Mouse (Mus musculus): Measurements from ENCODE around the gene Pax9.

Pax9 gene

DNA sequence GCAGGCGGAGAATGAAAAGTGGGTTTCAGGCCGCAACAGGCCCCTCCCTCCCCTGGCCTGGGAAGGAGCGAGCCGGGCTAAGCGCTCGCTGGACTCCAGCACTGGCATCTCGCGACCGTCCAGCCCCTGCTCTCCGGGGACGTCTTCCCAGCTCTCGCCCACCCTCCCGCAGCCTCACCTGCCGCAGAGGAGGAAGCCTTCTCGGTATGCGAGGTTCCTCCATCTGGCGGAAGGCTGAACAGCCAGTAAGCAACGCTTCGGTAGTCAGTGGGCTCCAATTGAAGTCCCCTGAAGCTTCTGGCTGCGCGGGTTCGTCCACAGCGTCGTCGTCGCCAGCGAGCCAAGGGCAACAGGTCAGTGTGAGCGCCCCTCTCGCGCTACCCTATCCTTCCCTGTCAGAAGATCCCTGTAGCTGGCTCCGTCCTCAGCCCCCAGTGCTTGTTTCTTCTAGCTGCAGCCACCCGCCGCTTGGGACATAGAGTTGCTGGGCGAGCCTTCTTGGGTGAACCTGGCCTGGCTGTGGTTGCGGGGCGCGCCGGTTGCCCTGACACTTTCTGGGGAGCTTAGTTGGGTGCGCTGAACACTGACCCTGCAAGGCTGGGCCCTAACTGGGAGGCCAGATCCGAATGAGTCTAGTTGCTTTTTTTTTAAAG is at the start of gene Pax9:
TSS of gene Pax9 (plus strand) at position 341 of the 653 bp plus-strand sequence.
- DNase-seq (ENCODE audit: low spot score), result peak; percentile 69

DNA sequence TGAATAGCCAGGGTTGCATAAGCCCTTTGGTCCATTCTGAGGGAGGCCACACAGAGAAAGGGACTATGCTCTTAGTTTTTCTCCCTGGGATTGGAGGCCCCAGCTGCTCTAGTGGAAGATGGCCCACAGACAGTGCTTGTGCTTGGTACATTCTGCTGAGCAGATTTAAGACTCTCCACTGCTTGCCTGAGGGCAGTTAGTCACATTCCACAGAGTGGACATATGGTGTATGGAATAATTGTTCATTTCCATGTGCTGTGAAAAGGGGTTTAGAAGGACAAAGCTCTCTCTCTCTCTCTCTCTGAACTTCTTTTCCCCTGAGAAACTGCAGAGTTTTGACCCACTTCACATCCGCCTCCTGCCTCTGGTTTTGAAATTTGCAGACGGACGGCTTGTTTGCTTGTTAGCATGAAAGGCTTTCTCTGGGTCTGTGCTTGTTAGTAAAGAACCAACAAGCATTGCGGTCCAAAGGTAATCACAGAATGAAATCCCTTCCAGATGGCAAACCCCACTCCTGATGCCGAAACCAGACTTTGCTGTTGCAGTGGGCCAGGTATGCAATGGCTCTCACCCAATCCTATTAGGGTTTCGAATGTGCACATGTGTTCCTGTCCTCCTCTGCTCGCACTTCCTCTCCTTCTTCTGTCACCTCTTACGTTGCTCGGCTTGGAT is 22.0 kb upstream of the Pax9 start:
- DNase-seq (ENCODE audit: low spot score), result peak; percentile 38

DNA sequence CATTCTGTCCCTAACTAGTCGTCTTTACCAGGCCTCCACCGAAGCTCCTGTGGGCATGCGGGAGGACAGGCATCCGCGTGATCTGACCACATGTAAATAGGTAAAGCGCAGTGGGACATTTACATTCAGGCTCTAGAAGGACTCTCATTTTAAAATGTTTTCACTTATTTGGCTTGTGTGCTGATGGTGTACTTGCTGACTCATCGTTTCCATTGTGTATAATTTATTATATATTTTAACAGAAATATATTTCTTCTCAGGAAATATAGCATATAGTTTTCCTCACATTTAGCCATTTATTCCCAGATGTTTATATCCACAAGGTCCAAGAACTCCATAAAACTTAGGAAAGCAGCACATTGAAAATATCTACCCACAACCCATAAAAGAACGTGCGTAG is 20.8 kb upstream of the Pax9 start:
- no peak for DNase-seq (ENCODE audit: low spot score)

DNA sequence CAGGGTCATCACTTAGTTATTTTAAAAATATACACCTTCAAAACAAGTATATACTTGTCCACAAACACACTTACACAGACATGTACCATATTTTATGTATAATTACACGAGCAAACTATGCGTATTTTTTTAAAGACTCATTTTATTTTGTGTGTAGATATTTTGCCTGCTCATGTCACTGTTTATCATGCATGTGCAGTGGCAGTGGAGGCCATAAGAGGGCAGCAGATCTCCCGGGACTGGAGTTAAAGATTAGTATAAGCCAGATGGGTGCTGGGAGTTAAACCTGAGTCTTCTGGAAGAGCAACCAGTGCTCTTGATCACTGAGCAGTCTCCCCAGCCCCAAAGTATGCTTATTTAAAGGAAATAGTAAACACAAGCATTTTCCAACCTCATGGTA is 16.8 kb upstream of the Pax9 start:
- DNase-seq (ENCODE audit: low spot score), result peak; percentile 41

DNA sequence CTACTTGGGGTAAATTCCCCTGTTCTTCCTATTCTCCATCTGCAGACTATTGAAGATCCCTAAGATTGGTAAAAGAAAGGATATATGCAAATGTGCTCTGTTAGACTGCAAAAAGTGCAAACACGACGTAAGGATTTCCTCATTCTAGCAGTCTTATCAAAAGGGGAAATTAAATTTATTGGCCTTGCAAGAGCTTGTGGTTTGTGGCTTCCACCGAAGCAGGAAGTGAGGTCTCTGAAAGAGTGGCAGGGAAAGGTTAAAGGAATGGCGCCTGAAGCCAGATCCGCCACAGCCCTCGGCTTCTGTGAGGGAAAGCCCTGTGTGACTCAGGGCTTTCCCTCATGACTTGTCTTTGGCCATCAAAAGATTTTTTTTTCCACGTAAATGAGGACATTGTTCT is 13.9 kb upstream of the Pax9 start:
- no peak for DNase-seq (ENCODE audit: low spot score)

DNA sequence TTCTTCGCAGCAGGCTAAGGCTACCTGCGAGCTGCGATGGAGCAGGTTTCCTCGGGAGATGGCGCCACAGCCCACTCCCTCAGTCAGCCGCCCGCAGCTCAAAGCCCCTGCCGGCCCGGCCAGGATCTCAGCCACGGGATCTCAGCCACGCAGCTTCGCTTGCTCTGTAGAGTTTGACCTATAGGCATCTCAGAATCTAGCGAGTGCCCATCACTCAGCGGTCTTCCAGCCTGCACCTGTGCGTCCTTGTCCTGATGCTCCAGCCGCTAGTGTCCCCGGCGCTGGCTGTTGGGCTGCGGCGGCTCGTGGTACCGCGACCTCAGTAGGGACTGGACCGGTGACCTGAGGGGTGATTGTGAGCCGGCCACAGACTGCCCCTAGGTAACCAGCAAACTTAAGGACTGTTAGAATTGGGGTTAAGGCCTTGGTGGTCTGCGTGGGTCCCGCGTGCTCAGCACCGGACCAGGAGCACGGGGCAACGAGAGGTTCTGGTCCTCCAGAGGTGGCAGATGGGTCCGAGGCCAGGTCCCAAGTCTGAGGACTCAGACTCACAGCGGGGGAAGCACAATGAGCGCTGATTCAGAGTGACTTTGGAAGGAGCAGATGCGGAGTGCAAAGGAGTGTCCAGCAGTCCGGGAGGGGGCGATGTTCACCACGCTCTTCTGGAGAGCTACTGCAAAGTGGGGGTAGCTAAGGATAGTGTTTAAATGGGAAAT is 10.3 kb upstream of the Pax9 start:
- DNase-seq (ENCODE audit: low spot score), result peak; percentile 87

DNA sequence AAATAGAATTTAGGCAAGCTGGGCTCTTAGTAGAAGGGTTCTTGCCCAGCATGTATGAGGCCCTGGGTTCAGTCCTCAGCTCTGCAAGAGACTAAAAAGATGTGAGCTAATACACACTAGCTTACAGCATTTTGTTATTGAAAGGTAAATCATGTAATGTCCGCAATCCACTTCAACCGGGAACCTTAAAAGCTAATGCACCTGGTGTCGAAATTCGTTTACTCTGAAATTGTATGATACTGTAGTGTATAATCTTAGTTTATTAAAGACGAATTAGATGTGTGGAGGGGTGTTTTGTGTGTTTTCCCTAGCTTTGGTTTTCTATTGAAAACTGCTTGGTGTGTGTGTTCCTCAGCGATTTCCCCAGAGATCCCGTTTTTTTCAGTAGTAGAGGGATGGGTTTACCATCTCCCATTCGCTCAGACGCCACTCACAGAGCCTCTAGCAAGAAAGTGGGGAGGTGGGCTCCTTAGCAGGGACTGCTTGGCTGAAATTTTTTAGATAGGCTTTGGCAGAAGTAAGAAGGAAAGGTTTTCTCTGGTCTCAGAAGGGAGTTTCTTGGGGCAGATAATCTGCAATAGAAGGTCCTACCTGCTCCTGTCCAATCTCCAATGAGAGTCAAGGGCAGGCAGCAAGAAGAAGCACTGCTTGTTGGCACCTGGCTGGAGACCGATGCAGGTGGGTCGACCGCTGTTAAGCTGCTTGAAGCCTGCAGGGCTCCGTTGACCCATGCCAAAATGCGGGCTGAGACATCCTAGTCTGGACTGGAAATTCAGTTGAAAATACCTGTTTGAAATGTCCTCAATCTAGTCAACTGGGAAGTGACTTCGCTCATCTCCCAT is 3.7 kb upstream of the Pax9 start:
- no peak for DNase-seq (ENCODE audit: low spot score)

DNA sequence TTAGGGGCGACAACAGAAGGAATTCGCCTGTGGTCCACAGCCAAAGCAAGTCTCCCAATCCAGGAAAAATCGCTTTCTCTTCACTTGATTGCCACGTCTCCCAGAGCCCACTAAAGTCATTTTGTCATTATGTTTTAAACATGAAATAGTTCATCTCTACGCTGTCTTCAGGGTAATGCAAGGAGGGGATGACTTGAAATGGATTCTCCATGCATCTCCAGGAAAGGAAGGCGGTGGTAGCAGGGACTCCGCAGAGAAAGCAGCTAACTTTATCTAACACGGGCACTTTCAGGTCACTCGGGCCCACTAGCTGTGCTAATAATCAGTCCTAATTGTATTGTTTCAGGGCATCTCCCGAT is 3.1 kb upstream of the Pax9 start:
- DNase-seq (ENCODE audit: low spot score), result no peak

DNA sequence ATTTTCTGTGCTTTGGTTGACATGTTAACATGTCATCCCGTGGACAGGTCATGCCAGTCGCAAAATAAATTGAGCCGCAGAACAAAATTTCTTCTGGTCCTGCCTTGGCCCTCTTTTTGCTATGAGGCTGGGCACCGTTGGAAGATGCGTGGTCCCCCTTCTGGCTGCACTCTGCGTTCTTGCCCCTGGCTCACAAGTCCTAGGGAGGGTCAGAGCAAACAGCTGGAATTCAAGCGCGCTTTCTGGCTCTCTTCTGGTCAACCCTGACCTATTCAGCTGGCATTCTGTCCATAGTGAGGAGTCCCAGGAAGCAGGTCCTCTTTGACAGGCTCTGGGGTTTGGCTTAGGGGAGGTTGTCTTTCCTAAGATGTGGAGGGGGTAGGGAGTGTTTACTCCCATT is 2.6 kb upstream of the Pax9 start:
- peak; percentile 32 for DNase-seq (ENCODE audit: low spot score)

DNA sequence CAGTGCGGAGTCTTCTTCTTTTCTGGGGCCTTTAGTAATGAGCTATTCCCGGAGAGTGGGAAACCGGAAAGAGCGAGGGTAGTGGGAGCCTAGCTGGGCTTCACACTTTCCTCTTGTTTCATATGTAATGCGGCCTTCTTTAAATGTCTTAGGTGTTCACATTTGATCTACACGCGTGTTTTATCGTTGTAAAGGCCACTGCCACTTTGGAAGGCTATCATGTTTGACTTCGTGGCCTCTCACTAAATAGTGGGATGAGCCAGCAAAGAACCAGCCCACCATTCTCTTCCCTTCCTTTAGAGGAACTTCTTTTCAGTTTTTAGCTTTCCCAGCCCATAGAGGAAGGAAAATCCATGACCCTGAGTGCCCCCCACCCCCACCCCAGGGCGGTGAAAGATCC is 2.2 kb upstream of the Pax9 start:
- no peak for DNase-seq (ENCODE audit: low spot score)

DNA sequence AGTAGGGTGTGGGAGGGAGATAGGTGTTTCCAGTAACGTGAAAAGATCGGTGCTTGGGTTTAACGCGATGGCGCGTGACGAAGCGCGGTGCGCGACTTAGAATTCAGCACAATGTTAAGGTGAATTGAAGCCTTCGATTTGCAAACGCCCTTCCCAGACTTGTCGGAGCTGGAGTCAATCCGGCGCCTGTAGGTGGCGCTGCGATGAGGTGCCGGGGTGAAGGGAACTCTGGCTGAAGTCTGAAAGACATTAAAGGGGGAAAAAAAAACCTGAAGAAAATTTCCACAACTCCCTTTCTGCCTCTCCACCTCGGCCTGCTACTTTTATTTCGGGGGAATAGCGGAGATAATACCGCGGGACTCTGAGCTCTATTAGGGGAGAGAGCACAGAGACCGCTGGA is 1.8 kb upstream of the Pax9 start:
- peak; percentile 88 for DNase-seq (ENCODE audit: low spot score)

DNA sequence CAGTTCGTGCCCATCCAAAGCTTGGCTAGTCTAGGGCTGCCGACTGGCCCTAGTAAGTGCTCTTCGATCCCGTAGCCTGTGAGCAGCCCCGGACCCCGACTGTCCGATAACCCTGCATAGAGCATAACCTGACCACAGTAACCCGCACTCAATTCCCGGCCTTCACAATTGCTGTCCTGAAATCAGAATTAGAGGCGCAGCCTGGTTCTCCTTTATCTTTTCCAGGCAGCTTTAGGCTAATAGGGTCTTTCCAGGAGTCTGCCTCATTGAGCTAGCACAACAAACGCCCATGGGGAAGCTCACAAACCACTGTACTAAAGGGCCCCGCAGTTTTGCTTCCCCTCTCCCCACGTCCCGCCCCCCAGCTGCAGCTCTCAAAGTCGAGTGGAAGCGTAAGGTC is 1.2 kb upstream of the Pax9 start:
- DNase-seq (ENCODE audit: low spot score), result peak; percentile 21

DNA sequence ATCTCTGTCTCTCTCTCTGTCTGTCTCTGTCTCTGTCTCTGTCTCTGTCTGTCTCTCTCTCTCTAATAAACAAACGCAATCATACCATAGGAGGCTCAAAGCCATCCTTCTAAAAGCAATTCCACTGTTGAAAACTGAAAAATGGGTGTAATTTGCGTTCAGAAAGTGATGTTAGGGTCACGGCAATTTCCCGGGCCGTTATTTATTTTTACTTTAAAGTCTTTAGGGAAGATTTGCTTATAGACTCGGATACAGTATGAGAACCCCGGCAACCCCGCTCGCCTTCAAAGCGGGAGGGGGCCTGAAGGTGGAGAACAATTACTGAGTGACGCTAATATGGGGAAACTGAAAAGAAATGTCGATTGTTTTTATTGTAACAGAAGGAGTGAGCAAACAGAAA is 566 bp upstream of the Pax9 start:
- DNase-seq (ENCODE audit: low spot score), result no peak

DNA sequence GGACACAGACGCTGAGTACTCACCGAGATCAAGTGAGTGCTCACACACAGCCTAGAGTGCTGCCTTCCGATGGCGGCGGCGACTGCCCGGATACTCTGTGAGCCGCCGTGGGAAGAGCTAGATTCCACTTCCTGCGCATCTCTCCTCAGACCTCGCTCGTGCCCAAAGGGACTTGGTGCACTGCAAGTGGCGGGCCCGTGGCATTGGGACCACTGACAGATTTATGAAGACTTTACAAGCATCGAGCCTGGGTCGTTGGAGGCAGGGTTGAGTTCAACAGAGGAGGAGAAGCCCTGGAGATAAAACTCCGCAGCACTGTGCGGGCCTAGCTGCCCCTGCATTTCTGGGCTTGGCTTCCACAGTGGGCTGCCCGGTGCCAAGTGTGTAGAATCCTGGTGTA is 969 bp downstream of the Pax9 start:
- DNase-seq (ENCODE audit: low spot score), result peak; percentile 66

DNA sequence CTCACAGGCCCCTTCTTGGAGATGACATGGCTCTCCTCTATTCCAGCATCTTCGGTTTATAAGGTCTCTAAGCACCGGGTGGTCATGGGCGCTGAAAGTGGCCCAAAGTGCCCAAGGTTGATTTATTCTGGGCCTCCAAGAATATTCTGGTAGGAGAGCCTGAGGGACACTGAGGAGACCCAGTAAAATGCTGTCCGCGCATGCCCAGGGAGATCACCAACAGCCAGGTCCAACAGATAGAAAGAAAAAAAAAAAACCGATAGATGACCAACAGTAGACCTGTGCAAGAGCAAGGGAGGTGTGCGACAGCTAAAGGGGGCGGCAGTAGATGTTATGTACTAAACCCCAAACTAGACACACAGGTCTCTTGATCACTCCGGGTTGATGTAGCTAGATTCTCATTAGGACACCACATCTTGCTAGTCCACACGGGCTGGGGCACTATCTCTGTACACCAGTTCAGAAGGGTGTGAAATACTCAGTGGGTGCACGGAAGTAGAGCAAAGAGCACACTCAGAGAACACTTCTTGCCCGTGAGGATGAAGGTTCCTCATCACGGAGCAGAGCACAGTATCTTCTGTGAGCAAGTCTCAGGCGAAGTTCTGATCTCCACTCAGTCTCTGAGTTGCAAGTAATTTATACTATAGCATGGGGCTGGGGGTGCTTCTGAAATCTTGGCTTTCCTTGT is 2.0 kb downstream of the Pax9 start:
- DNase-seq (ENCODE audit: low spot score), result no peak

DNA sequence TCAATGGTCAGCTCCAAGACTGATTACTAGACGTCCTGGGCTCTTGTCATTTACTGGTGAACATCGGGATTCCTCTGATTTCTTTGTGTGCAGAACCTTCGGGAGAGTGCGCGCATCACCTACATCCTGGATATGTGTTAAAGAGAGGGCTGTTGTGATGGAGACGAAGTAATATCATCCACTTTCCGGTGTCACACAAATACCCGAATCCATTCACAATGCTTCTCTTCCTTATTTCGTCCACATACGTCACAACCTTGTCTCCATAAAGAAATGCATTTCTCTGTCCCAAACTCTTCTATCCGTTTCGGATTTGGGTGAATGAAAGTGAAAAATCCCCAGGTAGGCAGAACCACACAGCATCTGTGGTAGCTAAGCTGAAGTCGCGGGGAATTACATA is 2.8 kb downstream of the Pax9 start:
- DNase-seq (ENCODE audit: low spot score), result no peak

DNA sequence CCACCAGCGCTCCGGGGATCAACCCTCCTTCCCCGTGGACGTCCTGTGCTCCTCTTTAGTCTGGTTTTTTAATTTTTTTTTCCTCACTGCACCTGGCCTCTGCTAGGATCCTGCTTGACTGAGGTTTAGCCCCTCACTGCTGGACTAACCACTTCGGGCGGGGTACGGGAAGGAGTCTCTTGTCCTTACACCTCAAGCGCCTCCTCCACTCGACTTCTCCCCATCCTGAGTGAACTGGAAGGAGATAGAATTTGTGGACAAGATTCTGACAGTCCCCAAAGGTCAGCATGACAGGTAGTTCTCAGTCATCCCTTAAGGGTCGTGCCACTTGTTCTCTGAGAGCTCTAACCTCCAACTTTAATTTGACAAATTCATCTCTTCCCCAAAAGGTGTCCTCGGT is 3.4 kb downstream of the Pax9 start:
- no peak for DNase-seq (ENCODE audit: low spot score)

DNA sequence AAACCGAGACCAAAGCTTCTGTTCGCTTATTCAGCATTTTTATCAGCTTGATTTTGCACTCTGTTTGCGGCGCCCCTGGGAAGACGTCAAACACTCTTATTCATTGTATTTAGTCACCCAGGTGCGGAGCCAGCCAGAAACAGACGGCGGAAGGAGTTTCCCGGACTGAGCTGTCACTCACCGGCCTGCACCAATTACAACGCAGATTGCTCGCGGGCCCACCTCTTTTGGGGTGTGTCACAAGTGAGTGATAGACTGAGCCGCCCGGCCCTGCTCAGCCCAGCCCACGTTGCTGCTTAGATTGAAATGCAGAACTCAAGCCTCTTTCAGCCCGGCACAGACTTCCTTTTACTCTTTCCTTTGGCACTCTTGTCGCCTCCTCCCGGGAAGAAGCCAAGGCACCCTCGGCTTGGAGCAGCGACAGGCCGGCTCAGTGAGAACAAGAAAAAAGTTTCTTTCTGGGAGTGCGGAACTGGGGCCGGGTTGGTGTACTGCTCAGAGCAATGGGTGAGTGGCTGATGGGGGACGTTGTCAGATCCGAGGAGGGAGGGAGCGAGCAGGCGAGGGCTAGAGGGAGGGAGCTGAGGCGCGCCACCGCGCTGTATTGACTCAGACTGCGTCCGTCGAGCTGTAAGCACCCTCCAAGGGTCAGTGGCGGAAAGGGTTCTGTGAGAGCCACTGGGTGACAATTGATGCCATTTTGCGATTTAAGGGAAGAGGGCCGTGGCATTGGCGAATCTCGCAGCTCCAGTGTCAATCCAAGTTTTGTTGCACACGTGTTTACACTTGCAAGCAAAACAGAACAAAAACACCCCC is 4.0 kb downstream of the Pax9 start:
- DNase-seq (ENCODE audit: low spot score), result peak; percentile 94

DNA sequence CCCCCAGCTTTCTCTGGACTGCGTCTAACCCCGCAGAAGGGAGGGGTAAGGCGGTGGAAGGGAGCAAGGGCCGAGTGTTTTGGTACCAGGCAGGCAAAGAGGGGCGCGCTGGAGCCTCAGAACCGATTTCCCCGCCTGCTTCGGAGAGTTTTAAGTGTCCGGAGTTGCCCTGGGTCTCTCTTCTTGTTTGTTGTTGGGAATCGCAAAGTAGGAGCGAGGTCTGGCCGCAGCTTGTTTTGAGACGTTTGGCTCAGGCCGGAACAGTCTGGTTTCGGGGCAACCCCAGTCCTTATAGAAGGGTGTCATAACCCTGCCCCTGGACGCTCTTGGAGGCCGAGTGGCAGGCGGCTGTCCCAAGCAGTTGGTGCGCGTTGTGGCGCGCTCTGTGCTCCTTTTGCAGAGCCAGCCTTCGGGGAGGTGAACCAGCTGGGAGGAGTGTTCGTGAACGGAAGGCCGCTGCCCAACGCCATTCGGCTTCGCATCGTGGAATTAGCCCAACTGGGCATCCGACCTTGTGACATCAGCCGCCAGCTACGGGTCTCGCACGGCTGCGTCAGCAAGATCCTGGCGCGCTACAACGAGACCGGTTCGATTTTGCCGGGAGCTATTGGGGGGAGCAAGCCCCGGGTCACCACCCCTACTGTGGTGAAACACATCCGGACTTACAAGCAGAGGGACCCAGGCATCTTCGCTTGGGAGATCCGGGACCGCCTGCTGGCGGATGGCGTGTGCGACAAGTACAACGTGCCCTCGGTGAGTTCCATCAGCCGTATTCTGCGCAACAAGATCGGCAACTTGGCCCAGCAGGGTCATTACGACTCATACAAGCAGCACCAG is 4.8 kb downstream of the Pax9 start:
- DNase-seq (ENCODE audit: low spot score), result peak; percentile 77
